Mouse (Mus musculus) heart, embryonic 12.5 days (tissue): ENCODE results near the gene Tmem52. TPM values are rescaled to one million over a fixed set of nuclear protein-coding genes. Genes with fewer than 3 reads are reported as not detected.
"Not testable (repeated sequence)": the region's sequence is repeated elsewhere in the genome, so short reads cannot be mapped to it uniquely, and the experiment has no call there.

Experiments
- ATAC-seq: fragments of 200-750 bp; cut with Nextera tagmentation; 2 replicates; pipeline ENCODE4 v1.8.0; 2017; ENCODE audit warnings: moderate TSS enrichment, moderate library complexity; ENCODE audit not compliant: insufficient number of reproducible peaks, low FRiP score
- H3K27ac ChIP-seq: fragments of 300-500 bp; sonication (generic); 2 replicates; pipeline ENCODE4 v1.5.1; 2016; ENCODE audit warnings: mild to moderate bottlenecking, moderate library complexity; ENCODE audit not compliant: poor library complexity, severe bottlenecking
- H3K27me3 ChIP-seq: fragments of 300-500 bp; sonication (generic); replicated peaks from 2 replicates; pipeline ENCODE4 v1.6.1; 2016; ENCODE audit warnings: mild to moderate bottlenecking, moderate library complexity
- H3K36me3 ChIP-seq: fragments of 300-500 bp; sonication (generic); 2 replicates; pipeline ENCODE4 v1.6.1; 2016; ENCODE audit warnings: mild to moderate bottlenecking, moderate library complexity
- H3K4me1 ChIP-seq: fragments of 300-500 bp; sonication (generic); replicated peaks from 2 replicates; pipeline ENCODE4 v1.6.1; 2016; ENCODE audit warnings: mild to moderate bottlenecking
- H3K4me2 ChIP-seq: fragments of 300-500 bp; sonication (generic); 2 replicates; pipeline ENCODE4 v1.6.1; 2016; ENCODE audit warnings: mild to moderate bottlenecking, moderate library complexity
- H3K4me3 ChIP-seq: fragments of 300-500 bp; sonication (generic); 2 replicates; pipeline ENCODE4 v1.5.1; 2016; ENCODE audit warnings: mild to moderate bottlenecking
- H3K9ac ChIP-seq: fragments of 300-500 bp; sonication (generic); 2 replicates; pipeline ENCODE4 v1.6.1; 2016; ENCODE audit warnings: mild to moderate bottlenecking, moderate library complexity
- H3K9me3 ChIP-seq: fragments of 300-500 bp; sonication (generic); replicated peaks from 2 replicates; pipeline ENCODE4 v1.6.1; 2016; ENCODE audit warnings: mild to moderate bottlenecking, moderate library complexity
- WGBS: fragments of 180-500 bp; shearing (Covaris S2); methylation state at CpG from one replicate; pipeline ENCODE4 v1.1.7; 2016; 5-methylcytosine and 5-hydroxymethylcytosine counted together
- polyA plus RNA-seq: library from polyadenylated mRNA; unstranded; fragments of >200 nt; fragmentation: Nextera tagmentation; extraction: Ambion mirVana; gene quantifications from 2 replicates; pipeline ENCODE4 v1.2.1, GENCODE M21; 2016

Gene Tmem52
- polyA plus RNA-seq, 1 experiment from 2014 or later: not detected

GRCm38 (mm10) chr4:155472716-155473290 is 3.9 kb downstream of the Tmem52 start:
- Histone ChIP-seq H3K9ac (no peak overlapping the region), H3K9me3 (no peaks in the 10 kb centered on the region), H3K4me3 (no peak overlapping the region), H3K4me2 (no peak overlapping the region), H3K4me1 (peaks cover 19% of the 10 kb centered on the region), H3K27me3 (peaks cover 40% of the 10 kb centered on the region), H3K36me3 (no peaks in the 10 kb centered on the region), H3K27ac (no peak overlapping the region)
- no peak for ATAC-seq
- 62% methylated on average over 3 of the region's 3 CpGs for WGBS

GRCm38 (mm10) chr4:155473319-155473718 is 4.4 kb downstream of the Tmem52 start:
- 39% methylated on average over 5 of the region's 5 CpGs for WGBS
- H3K9ac ChIP-seq: no peak overlapping the region
- H3K27ac ChIP-seq: no peak overlapping the region
- no peak overlapping the region for H3K4me3 ChIP-seq
- peak; percentile 49 for ATAC-seq
- H3K36me3 ChIP-seq: no peaks in the 10 kb centered on the region
- H3K9me3 ChIP-seq: no peaks in the 10 kb centered on the region
- peaks cover 19% of the 10 kb centered on the region for H3K4me1 ChIP-seq
- H3K27me3 ChIP-seq: peaks cover 35% of the 10 kb centered on the region
- no peak overlapping the region for H3K4me2 ChIP-seq

- H3K9me3 ChIP-seq, H3K27ac ChIP-seq, H3K9ac ChIP-seq, H3K36me3 ChIP-seq, ATAC-seq, H3K4me2 ChIP-seq, H3K4me3 ChIP-seq: not testable (repeated sequence)
- WGBS: 47% methylated on average over 2 of the region's 2 CpGs
- Histone ChIP-seq H3K27me3 (peaks cover 30% of the 10 kb centered on the region), H3K4me1 (peaks cover 19% of the 10 kb centered on the region)
Measured at GRCm38 (mm10) chr4:155473796-155474195, 4.9 kb downstream of the Tmem52 start.

GRCm38 (mm10) chr4:155481381-155482124 is 12.6 kb downstream of the Tmem52 start:
- no peak overlapping the region for H3K27ac ChIP-seq

GRCm38 (mm10) chr4:155482125-155482480 is 13.2 kb downstream of the Tmem52 start:
- Histone ChIP-seq H3K36me3 (no peaks in the 10 kb centered on the region), H3K27me3 (no peaks in the 10 kb centered on the region; the same call in 1 of the 2 replicates), H3K9ac (no peak overlapping the region), H3K9me3 (no peaks in the 10 kb centered on the region), H3K27ac (no peak overlapping the region), H3K4me3 (no peak overlapping the region), H3K4me2 (peak overlapping the region; percentile 65), H3K4me1 (peaks cover 16% of the 10 kb centered on the region)
- WGBS: 84% methylated on average over 6 of the region's 6 CpGs
- no peak for ATAC-seq

More at GRCm38 (mm10) chr4:155481381-155482124, 12.6 kb downstream of the Tmem52 start:
- Histone ChIP-seq H3K4me2 (peak overlapping the region; percentile 65), H3K9ac (0 out of 2 replicates have a peak overlapping the region, but pooled peaks have one; percentile 24), H3K4me1 (peaks cover 10% of the 10 kb centered on the region), H3K27me3 (no peaks in the 10 kb centered on the region; the same call in 1 of the 2 replicates), H3K9me3 (no peaks in the 10 kb centered on the region), H3K36me3 (no peaks in the 10 kb centered on the region), H3K4me3 (peak overlapping the region; percentile 26)
- peak; percentile 75 for ATAC-seq
- 18% methylated on average over 28 of the region's 28 CpGs for WGBS

- Histone ChIP-seq H3K9ac (no peak overlapping the region), H3K27ac (no peak overlapping the region), H3K36me3 (no peaks in the 10 kb centered on the region), H3K4me1 (peaks cover 24% of the 10 kb centered on the region), H3K4me2 (no peak overlapping the region), H3K9me3 (no peaks in the 10 kb centered on the region), H3K4me3 (no peak overlapping the region), H3K27me3 (no peaks in the 10 kb centered on the region)
- ATAC-seq: no peak
- 74% methylated on average over 8 of the region's 8 CpGs for WGBS
Measured at GRCm38 (mm10) chr4:155482733-155483540, 14.0 kb downstream of the Tmem52 start.

- Histone ChIP-seq H3K27me3 (no peaks in the 10 kb centered on the region), H3K4me3 (no peak overlapping the region), H3K9me3 (no peaks in the 10 kb centered on the region), H3K36me3 (no peaks in the 10 kb centered on the region), H3K9ac (no peak overlapping the region), H3K4me1 (peaks cover 50% of the 10 kb centered on the region), H3K27ac (0 out of 2 replicates have a peak overlapping the region, but pooled peaks have one; percentile 21), H3K4me2 (no peak overlapping the region)
- no peak for ATAC-seq
- 71% methylated on average over 3 of the region's 3 CpGs for whole genome bisulfite sequencing
Measured at GRCm38 (mm10) chr4:155485521-155485920, 16.6 kb downstream of the Tmem52 start.

GRCm38 (mm10) chr4:155487746-155488145 is 18.8 kb downstream of the Tmem52 start:
- Histone ChIP-seq H3K9me3 (no peaks in the 10 kb centered on the region), H3K4me3 (no peak overlapping the region), H3K36me3 (no peaks in the 10 kb centered on the region), H3K27ac (peak overlapping the region; percentile 85), H3K4me1 (peaks cover 49% of the 10 kb centered on the region), H3K4me2 (peak overlapping the region; percentile 0; the same call in 1 of the 2 replicates), H3K9ac (0 out of 2 replicates have a peak overlapping the region, but pooled peaks have one; percentile 9), H3K27me3 (no peaks in the 10 kb centered on the region)
- no peak for ATAC-seq
- WGBS: 25% methylated on average over 3 of the region's 3 CpGs

- Histone ChIP-seq H3K4me2 (peak overlapping the region; percentile 0; the same call in 1 of the 2 replicates), H3K36me3 (no peaks in the 10 kb centered on the region), H3K4me1 (peaks cover 52% of the 10 kb centered on the region), H3K27me3 (no peaks in the 10 kb centered on the region), H3K9ac (peak overlapping the region; percentile 4), H3K4me3 (no peak overlapping the region), H3K9me3 (no peaks in the 10 kb centered on the region), H3K27ac (peak overlapping the region; percentile 85)
- peak; percentile 71 for ATAC-seq
- WGBS: 56% methylated on average over 8 of the region's 8 CpGs
Measured at GRCm38 (mm10) chr4:155488232-155489025, 19.5 kb downstream of the Tmem52 start.

- Histone ChIP-seq H3K27me3 (no peaks in the 10 kb centered on the region), H3K9me3 (no peaks in the 10 kb centered on the region), H3K27ac (peak overlapping the region; percentile 85), H3K4me2 (no peak overlapping the region), H3K4me1 (peaks cover 61% of the 10 kb centered on the region), H3K9ac (0 out of 2 replicates have a peak overlapping the region, but pooled peaks have one; percentile 30), H3K36me3 (no peaks in the 10 kb centered on the region), H3K4me3 (no peak overlapping the region)
- WGBS: 57% methylated on average over 9 of the region's 9 CpGs
- ATAC-seq: no peak
Measured at GRCm38 (mm10) chr4:155489101-155489970, 20.4 kb downstream of the Tmem52 start.
